18 mouse cellular contexts compared by ENCODE assay signal in the genomic region with DNA sequence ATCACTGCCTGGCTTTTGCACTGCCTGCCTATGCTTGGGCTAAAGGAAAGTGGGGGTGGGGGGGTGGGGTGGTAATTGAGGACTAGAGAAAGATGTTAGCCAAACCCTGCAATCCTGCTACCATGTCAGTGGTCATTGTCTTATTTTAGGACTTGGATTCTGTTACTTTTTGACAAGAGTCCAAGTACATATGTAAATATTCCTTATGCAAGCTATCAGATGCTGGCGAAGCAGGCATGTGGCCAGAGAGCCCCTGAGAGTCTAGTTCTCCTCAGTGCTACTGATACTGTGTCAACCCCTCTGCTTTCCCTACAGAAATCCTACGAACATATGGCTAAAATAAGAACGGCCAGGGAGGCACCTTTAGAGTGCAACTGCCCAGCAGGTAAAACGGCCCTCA. TPM values are rescaled to one million over a fixed set of nuclear protein-coding genes. Genes with fewer than 3 reads are reported as not detected.
DNase-seq lines count a peak whose midpoint lies in the region; ATAC-seq lines count a peak whose summit lies in the region.
"Had no signal": no experiment of that assay in that cellular context is flagged by ENCODE, and none has a peak within 500 bp of the region (broad histone marks: within the 10 kb centered on the region; RNA-seq: fewer than 3 reads in every experiment).

No protein-coding gene starts in this region.

- 0 out of 2 replicates have a peak overlapping the region, but pooled peaks have one; percentile 64 for H3K4me3 ChIP-seq in kidney, embryonic 15.5 days (replicated peaks)
- H3K4me3 ChIP-seq in neural tube, embryonic 12.5 days, result no peak overlapping the region
- H3K4me3 ChIP-seq in limb, embryonic 12.5 days (replicated peaks), result peak overlapping the region; percentile 68
- H3K4me3 ChIP-seq: left cerebral cortex, adult 2 months had no signal

- no peak for ATAC-seq in kidney, embryonic 15.5 days (replicated peaks; ENCODE audit: low FRiP score)
- ATAC-seq in neural tube, embryonic 12.5 days (ENCODE audit: low FRiP score, low read depth), result no peak
- no peak for ATAC-seq in limb, embryonic 12.5 days (ENCODE audit: insufficient number of reproducible peaks, insufficient read depth, low FRiP score, low TSS enrichment, low read depth)
- ATAC-seq: forebrain, embryonic 15.5 days had no signal

- H3K27me3 ChIP-seq in kidney, embryonic 15.5 days, result peaks cover 23% of the 10 kb centered on the region
- H3K27me3 ChIP-seq in neural tube, embryonic 12.5 days (replicated peaks), result peaks cover 11% of the 10 kb centered on the region
- peaks cover under 1% of the 10 kb centered on the region; the same call in 1 of the 2 replicates for H3K27me3 ChIP-seq in limb, embryonic 12.5 days

- H3K4me2 ChIP-seq in kidney, embryonic 15.5 days, result no peak overlapping the region
- H3K4me2 ChIP-seq in neural tube, embryonic 12.5 days (replicated peaks), result 0 out of 2 replicates have a peak overlapping the region, but pooled peaks have one; percentile 12
- H3K4me2 ChIP-seq in limb, embryonic 12.5 days, result peak overlapping the region; percentile 95

- no peak for DNase-seq in kidney, postnatal 36 days
- no peak for DNase-seq in neural tube, embryonic 10.5 days (ENCODE audit: extremely low spot score, low spot score)
- no peak for DNase-seq in right cerebral cortex, adult 18-20 months
- no peak for DNase-seq in cerebellum, postnatal 4 days (ENCODE audit: low spot score in 2 of 2)
- DNase-seq: adrenal gland, postnatal 14 days; cerebellum, adult 9-10 months; gastrocnemius, postnatal 10 days; heart, postnatal 36 days; kidney, adult 2 months; lung, adult 18-20 months; right cerebral cortex, postnatal 14 days; thymus, adult 18-20 months had no signal

- no peak overlapping the region for H3K9ac ChIP-seq in kidney, embryonic 15.5 days
- H3K9ac ChIP-seq in neural tube, embryonic 12.5 days, result no peak overlapping the region
- no peak overlapping the region for H3K9ac ChIP-seq in limb, embryonic 12.5 days (replicated peaks)
- H3K9ac ChIP-seq: forebrain, embryonic 15.5 days; midbrain, embryonic 12.5 days had no signal

- H3K36me3 ChIP-seq in kidney, embryonic 15.5 days, result no peaks in the 10 kb centered on the region
- no peaks in the 10 kb centered on the region for H3K36me3 ChIP-seq in neural tube, embryonic 12.5 days
- no peaks in the 10 kb centered on the region for H3K36me3 ChIP-seq in limb, embryonic 12.5 days
- H3K36me3 ChIP-seq: forebrain, embryonic 15.5 days; midbrain, embryonic 12.5 days had no signal

- whole genome bisulfite sequencing in kidney, embryonic 15.5 days, result 74% methylated on average over 4 of the region's 4 CpGs
- WGBS in neural tube, embryonic 12.5 days, result 83% methylated on average over 4 of the region's 4 CpGs
- 25% methylated on average over 4 of the region's 4 CpGs for WGBS in limb, embryonic 12.5 days

- H3K27ac ChIP-seq in kidney, embryonic 15.5 days, result no peak overlapping the region
- H3K27ac ChIP-seq in neural tube, embryonic 12.5 days, result no peak overlapping the region
- H3K27ac ChIP-seq in limb, embryonic 12.5 days, result no peak overlapping the region
- H3K27ac ChIP-seq: forebrain, embryonic 15.5 days; left cerebral cortex, adult 2 months; midbrain, embryonic 12.5 days had no signal

- H3K4me1 ChIP-seq in kidney, embryonic 15.5 days, result peaks cover 14% of the 10 kb centered on the region
- H3K4me1 ChIP-seq in neural tube, embryonic 12.5 days, result peaks cover 10% of the 10 kb centered on the region; the same call in 1 of the 2 replicates
- peaks cover 33% of the 10 kb centered on the region for H3K4me1 ChIP-seq in limb, embryonic 12.5 days (replicated peaks)

- H3K9me3 ChIP-seq in kidney, embryonic 15.5 days (replicated peaks), result no peaks in the 10 kb centered on the region
- no peaks in the 10 kb centered on the region for H3K9me3 ChIP-seq in neural tube, embryonic 12.5 days
- H3K9me3 ChIP-seq in limb, embryonic 12.5 days, result no peaks in the 10 kb centered on the region
- H3K9me3 ChIP-seq: forebrain, embryonic 15.5 days; midbrain, embryonic 12.5 days had no signal

RNA-seq across cellular contexts. Expression of gene Col25a1, which starts 51.1 kb away (rescaled TPM):
- 4.1 and 5.4 TPM in 2 replicates for polyA plus RNA-seq in kidney, embryonic 15.5 days (2015; fragmentation: Nextera tagmentation; extraction: Ambion mirVana)
- polyA plus RNA-seq in neural tube, embryonic 12.5 days (2016; fragmentation: Nextera tagmentation; extraction: Ambion mirVana), result 5.4 and 6.2 TPM in 2 replicates
- 35.9 and 43.2 TPM in 2 replicates for polyA plus RNA-seq in limb, embryonic 12.5 days (2016; fragmentation: Nextera tagmentation; extraction: Ambion mirVana)
